Mouse (Mus musculus) erythroblast, embryonic 14.5 days (primary cell): ENCODE measurements around the gene Cish.

Experiments used
- GATA1 ChIP-seq: IDR thresholded peaks from 2 replicates; pipeline ENCODE4 v1.6.1; 2012; ENCODE audit warnings: low read length, inconsistent platforms, mixed read lengths
- TAL1 ChIP-seq: IDR thresholded peaks from 3 replicates; pipeline ENCODE4 v1.6.1; 2012; ENCODE audit warnings: low read length, inconsistent platforms, mixed read lengths

DNA sequence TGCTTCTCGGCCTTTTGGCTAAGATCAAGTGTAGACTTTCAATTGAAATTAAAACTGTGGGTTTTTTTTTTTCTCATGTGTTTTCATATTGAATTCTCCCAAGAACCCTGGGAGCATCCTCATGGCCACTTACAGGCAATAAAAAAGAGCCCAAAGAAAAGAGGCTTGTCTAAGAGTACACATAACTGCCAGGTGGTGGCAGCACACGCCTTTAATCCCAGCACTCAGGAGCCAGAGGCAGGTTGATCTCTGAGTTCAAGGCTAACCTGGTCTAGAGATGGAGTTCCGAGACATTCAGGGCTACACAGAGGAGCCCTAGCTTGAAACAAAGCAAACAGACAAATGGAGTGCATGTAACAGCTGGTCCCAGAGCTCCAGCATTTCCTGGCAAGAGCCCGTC lies 49.7 kb upstream of the Cish start:
- TF ChIP-seq TAL1 (no peak), GATA1 (no peak)
